16 mouse cellular contexts compared by ENCODE assay signal in the genomic region with DNA sequence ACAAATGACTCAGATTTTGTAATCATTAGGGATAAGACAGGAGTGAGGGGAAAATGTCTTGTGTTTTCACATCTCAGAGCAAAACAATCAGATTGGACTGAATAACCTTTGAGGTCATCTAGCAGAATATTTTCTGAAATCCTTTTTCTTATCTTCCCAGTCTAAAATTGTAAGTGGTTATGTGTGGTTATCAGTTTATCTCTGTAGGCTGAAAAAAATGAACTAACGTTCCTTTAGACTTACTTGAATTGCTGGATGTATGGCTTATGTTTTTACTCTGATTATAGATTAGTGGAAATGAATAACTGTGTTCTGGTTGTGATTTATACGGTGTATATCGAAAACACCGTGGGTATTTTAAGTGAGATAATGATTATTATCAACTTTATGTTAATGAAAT.
"Had no signal": no experiment of that assay in that cellular context is flagged by ENCODE, and none has a peak within 500 bp of the region (broad histone marks: within the 10 kb centered on the region; RNA-seq: fewer than 3 reads in every experiment).

No protein-coding gene starts in this region.

- H3K27ac ChIP-seq: neural tube, embryonic 13.5 days; neural tube, embryonic 15.5 days; stomach, embryonic 15.5 days; stomach, postnatal 0 days had no signal

- H3K9me3 ChIP-seq: neural tube, embryonic 13.5 days; neural tube, embryonic 15.5 days; stomach, embryonic 15.5 days had no signal

- H3K27me3 ChIP-seq: neural tube, embryonic 13.5 days; neural tube, embryonic 15.5 days; stomach, embryonic 15.5 days had no signal

- DNase-seq: retina, postnatal 1 day; right cerebral cortex, adult 18-20 months; right cerebral cortex, postnatal 14 days; right cerebral cortex, postnatal 25 days; right cerebral cortex, postnatal 4 days; spleen, adult 18-20 months; thymus, adult 18-20 months; thymus, adult 2 months; thymus, postnatal 14 days; thymus, postnatal 25 days; thymus, postnatal 36 days; thymus, postnatal 4 days had no signal

- H3K4me3 ChIP-seq: neural tube, embryonic 13.5 days; neural tube, embryonic 15.5 days; stomach, embryonic 15.5 days had no signal

- H3K9ac ChIP-seq: neural tube, embryonic 13.5 days; neural tube, embryonic 15.5 days; stomach, embryonic 15.5 days had no signal
